Mouse (Mus musculus): ENCODE data around the gene Zfp646. TPM values are rescaled to one million over a fixed set of nuclear protein-coding genes. Genes with fewer than 3 reads are reported as not detected.
"Not testable (repeated sequence)": the region's sequence is repeated elsewhere in the genome, so short reads cannot be mapped to it uniquely, and the experiment has no call there.

Zfp646 gene
- polyA plus RNA-seq, 1 experiment from 2014 or later: 16.3 TPM

DNA sequence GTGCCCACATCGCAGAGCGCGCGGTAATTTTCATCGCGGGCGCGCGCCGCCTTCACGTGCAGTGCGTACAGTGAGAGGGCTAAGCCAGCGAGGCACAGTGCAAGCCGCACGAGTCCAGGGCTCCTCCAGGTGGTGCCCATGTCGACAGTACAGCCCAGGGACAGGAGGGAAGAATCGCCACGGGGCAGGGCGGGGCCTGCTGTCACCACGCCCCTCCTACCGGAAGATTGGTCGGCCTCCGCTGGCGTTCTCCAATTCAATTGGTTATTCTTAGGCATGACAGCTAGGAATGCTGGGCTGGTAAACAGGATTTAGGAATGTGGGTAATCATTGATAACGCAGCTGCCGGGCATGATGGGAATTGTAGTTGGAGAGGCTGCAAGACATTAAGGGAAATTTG is 19.4 kb downstream of the Zfp646 start, which contains the start of the genes Gm21974 and Vkorc1:
Gene Gm21974, minus strand, starts transcription at position 13 of the 400 bp plus-strand sequence.
Gene Vkorc1, minus strand, starts transcription at position 176 of the 400 bp plus-strand sequence.
- H3K79me2 ChIP-seq (ENCODE audit: inconsistent target): no peaks in the 10 kb centered on the region
- under 1% methylated on average over 26 of the region's 26 CpGs for WGBS (ENCODE audit: missing documents)
- peak within 1 kb of the TSS; percentile 58 for H3K4me3 ChIP-seq (ENCODE audit: inconsistent target)
- no peaks in the 10 kb centered on the region; the same call in 1 of the 2 replicates for H3K36me3 ChIP-seq (ENCODE audit: inconsistent target)
- 0 out of 2 replicates have a peak within 1 kb of the TSS, but pooled peaks have one; percentile 12 for H3K27ac ChIP-seq

DNA sequence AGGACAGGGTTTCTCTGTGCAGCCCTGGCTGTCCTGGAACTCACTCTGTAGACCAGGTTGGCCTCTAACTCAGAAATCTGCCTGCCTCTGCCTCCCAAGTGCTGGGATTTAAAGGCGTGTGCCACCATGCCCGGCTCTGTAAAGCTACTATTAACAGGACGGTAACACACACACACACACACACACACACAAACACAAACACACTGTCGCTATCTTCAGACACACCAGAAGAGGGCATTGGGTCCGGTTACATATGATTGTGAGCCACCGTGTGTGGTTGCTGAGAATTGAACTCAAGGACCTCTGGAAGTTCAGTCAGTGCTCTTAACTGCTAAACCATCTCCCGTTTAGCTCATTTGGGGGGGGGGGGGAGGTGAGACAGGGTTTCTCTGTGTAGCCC is 19.9 kb downstream of the Zfp646 start:
- WGBS (ENCODE audit: missing documents): 67% methylated on average over 6 of the region's 7 CpGs
- H3K79me2 ChIP-seq (ENCODE audit: inconsistent target); H3K27ac ChIP-seq; H3K36me3 ChIP-seq (ENCODE audit: inconsistent target): not testable (repeated sequence)
- H3K4me3 ChIP-seq (ENCODE audit: inconsistent target): peak overlapping the region; percentile 58

DNA sequence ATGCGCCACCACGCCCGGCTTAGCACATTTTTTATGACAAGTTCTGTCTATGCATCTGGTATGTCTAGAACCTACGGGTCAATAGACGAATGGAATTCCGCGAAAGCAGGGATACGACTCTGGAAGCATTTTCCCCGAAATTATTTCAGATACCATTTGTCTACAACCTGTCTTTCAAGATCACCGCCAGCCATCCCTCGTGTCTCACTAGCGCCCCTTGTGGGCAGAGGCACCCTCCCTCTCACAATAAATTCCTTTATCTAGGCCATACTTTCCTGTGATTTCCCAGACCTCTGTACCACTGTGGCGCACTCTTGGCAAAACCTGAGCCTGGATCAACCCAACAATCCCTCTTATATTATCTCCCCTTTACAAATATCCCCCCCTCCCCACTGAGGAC is 20.4 kb downstream of the Zfp646 start:
- WGBS (ENCODE audit: missing documents): 75% methylated on average over 11 of the region's 13 CpGs
- Histone ChIP-seq H3K36me3 (ENCODE audit: inconsistent target) (no peaks in the 10 kb centered on the region; the same call in 1 of the 2 replicates), H3K27ac (no peak overlapping the region), H3K4me3 (ENCODE audit: inconsistent target) (no peak overlapping the region), H3K79me2 (ENCODE audit: inconsistent target) (no peaks in the 10 kb centered on the region)

DNA sequence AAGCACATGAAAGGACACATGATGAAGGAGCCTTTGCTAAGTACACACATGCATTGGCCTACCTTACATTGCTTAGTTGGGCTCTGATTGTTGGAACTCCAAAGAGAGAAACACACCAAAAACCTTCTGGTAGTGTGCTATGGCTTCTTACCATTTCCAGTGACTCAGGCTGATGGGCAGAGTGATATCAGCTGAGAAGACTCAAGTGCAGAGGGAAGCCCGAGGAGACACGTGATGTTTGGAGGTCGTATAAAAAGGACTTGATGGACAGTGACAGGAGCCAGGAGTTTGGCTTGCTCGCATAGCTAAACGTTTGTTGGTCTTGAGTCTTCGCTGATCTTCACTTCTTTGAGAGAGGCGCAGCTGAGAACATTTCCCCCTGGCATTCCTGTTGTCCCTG is 21.5 kb downstream of the Zfp646 start:
- 98% methylated on average over 7 of the region's 7 CpGs for WGBS (ENCODE audit: missing documents)
- no peak overlapping the region for H3K4me3 ChIP-seq (ENCODE audit: inconsistent target)
- H3K79me2 ChIP-seq (ENCODE audit: inconsistent target): no peaks in the 10 kb centered on the region
- no peak overlapping the region for H3K27ac ChIP-seq
- no peaks in the 10 kb centered on the region; the same call in 1 of the 2 replicates for H3K36me3 ChIP-seq (ENCODE audit: inconsistent target)

DNA sequence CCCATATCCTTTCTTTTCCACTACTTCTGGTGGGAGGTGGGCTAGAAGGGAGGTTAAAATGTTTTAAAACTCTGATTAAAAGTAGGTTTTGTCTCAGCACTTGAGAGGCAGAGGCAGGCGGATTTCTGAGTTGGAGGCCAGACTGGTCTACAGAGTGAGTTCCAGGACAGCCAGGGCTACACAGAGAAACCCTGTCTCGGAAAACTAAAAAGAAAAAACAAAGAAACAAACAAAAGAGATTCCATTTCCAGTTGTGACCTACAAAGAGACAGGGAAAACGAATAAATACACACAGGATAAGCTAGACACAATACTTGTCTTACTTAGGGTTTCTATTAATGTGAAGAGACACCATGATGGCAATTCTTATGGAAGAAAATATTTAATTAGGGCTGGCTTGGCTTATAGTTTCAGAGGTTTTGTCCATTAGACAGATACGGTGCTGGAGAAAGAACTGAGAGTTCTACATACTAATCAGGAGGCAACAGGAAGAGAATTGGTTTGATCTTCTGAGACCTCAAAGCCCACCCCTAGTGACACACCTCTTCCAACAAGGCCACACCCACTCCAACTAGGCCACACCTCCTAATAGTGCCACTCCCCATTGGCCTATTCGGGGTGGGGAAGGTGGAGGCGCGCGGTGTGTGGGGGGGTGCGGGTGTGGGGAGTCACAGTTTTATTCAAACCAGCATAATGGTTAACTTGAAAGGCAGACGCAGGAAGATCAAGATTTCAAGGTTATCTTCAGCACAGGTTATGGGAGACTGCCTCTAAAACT is 22.3 kb downstream of the Zfp646 start:
- H3K79me2 ChIP-seq (ENCODE audit: inconsistent target): no peaks in the 10 kb centered on the region
- H3K36me3 ChIP-seq (ENCODE audit: inconsistent target): no peaks in the 10 kb centered on the region
- no peak overlapping the region for H3K27ac ChIP-seq
- H3K4me3 ChIP-seq (ENCODE audit: inconsistent target): no peak overlapping the region
- WGBS (ENCODE audit: missing documents): 72% methylated on average over 9 of the region's 10 CpGs

DNA sequence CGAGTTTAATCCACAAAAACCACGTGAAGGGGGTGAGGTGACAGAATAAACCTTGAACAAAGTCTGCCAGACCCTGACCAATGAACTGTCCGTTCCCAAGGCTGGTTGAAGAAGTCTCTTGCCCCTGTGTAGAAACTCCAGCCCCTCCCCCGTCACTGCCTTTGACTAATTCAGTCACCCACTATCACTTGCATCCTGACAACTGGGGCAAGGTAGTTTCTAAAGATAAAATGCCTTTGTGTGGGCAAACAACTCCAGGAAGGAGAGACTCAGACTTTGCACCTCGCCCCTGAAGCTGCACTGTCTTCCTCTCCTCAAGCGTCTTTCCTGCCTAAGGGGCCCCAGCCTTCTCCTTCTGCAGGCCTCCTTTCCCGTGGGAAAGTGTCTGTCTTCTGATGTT is 24.0 kb downstream of the Zfp646 start:
- no peak overlapping the region for H3K4me3 ChIP-seq (ENCODE audit: inconsistent target)
- 63% methylated on average over 7 of the region's 7 CpGs for WGBS (ENCODE audit: missing documents)
- no peak overlapping the region for H3K27ac ChIP-seq
- H3K36me3 ChIP-seq (ENCODE audit: inconsistent target): no peaks in the 10 kb centered on the region
- H3K79me2 ChIP-seq (ENCODE audit: inconsistent target): peaks cover 8% of the 10 kb centered on the region; the same call in 1 of the 2 replicates

DNA sequence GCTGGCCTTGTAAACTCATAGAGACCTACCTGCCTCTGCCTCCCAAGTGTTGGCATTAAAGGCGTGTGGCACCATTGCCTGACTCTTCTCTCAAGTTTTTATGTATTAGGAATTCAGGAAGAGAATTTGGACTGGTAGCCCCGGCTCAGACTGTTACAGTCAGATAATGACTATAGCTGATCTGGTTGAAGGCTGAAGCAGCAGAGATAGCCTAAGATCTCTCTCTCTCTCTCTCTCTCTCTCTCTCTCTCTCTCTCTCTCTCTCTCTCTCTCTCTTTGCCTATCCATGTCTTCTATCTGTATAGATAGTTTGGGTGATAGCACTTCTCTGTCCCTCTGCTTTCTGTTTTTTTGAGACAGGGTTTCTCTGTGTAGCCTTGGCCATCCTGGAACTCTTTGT is 25.8 kb downstream of the Zfp646 start:
- Histone ChIP-seq H3K36me3 (ENCODE audit: inconsistent target) (peaks cover 8% of the 10 kb centered on the region), H3K27ac (no peak overlapping the region), H3K79me2 (ENCODE audit: inconsistent target) (peaks cover 8% of the 10 kb centered on the region; the same call in 1 of the 2 replicates), H3K4me3 (ENCODE audit: inconsistent target) (no peak overlapping the region)
- WGBS (ENCODE audit: missing documents): 89% methylated on average over 2 of the region's 2 CpGs

DNA sequence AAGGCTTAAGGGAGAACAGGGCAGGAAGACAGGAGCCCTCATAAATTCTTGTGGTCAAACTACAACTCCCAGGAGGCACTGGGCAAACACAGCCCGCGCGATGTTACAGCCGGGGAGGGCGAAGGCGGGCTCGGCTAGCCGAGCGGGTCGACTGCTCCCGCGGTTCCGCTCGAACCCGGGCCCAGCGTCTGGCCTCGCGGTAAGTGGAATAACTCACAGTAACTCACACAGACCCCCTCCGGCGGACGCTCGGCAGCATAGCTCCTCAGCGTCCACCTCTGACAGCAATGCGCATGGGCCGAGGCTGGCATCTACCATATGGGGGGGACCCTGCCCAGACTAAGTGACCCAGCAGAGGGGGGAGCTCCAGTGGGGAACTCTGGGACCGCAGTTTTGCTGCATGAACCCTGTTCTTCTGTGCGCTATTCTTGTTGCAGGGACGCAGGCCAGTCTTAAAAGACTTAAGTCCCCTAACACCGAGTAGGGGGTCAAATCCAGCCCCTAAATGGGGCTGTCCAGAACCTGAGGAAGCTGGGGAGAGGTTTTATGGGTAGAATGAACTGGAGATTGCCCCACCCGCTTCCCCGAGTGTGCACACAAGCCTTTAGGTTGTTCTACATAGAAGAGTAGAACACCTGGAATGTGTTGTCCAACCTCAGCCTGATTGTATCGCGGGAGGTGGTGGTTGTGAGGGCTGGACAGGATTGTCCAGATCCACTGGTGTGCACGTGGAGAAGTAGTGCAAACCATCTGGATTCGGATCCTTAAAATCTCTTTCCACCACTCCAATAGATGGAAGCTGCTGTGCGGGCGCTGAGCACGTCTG is 28.2 kb downstream of the Zfp646 start, which contains the start of gene Bckdk:
Gene Bckdk, plus strand, starts transcription at position 112 of the 826 bp plus-strand sequence.
- peak within 1 kb of the TSS; percentile 92 for H3K4me3 ChIP-seq (ENCODE audit: inconsistent target)
- 7% methylated on average over 37 of the region's 38 CpGs for WGBS (ENCODE audit: missing documents)
- peak within 1 kb of the TSS; percentile 69 for H3K27ac ChIP-seq
- H3K36me3 ChIP-seq (ENCODE audit: inconsistent target): peaks cover 31% of the 10 kb centered on the region
- H3K79me2 ChIP-seq (ENCODE audit: inconsistent target): peaks cover 8% of the 10 kb centered on the region; the same call in 1 of the 2 replicates

DNA sequence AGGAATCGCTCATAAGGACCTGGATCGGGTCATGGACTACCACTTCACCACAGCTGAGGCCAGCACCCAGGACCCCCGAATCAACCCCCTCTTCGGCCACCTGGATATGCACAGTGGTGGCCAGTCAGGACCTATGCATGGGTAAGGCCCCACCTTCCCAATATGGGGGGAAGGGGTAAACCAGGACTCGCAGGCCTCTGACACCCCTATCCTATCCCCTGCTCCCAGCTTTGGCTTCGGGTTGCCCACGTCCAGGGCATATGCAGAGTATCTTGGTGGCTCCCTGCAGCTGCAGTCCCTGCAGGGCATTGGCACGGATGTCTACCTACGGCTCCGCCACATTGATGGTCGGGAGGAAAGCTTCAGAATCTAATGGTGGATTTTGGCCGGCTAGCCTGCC is 31.9 kb downstream of the Zfp646 start:
- no peak overlapping the region for H3K4me3 ChIP-seq (ENCODE audit: inconsistent target)
- H3K36me3 ChIP-seq (ENCODE audit: inconsistent target): peaks cover 31% of the 10 kb centered on the region
- peaks cover 13% of the 10 kb centered on the region for H3K79me2 ChIP-seq (ENCODE audit: inconsistent target)
- WGBS (ENCODE audit: missing documents): 95% methylated on average over 12 of the region's 12 CpGs
- no peak overlapping the region for H3K27ac ChIP-seq

DNA sequence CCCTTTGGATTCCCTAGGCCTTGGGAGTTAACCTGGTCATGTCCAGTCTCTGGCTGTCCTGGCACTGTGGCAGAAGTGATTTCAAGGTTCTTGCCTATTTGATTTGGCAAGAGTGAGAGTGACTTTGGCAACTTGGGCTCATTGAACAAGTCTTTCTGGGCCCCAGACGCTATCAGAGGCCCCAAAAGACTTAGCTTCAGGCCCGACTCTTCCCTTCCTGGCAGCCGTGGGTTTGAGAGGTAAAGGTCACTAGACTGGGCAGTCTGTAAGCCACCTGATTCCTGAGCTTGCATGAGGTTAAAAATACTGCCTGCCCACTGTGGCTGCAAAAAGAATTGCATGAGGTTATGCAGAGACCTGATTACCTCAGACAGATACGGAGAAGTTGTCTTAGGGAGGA is 32.6 kb downstream of the Zfp646 start:
- no peak overlapping the region for H3K4me3 ChIP-seq (ENCODE audit: inconsistent target)
- H3K27ac ChIP-seq: no peak overlapping the region
- peaks cover 31% of the 10 kb centered on the region for H3K36me3 ChIP-seq (ENCODE audit: inconsistent target)
- H3K79me2 ChIP-seq (ENCODE audit: inconsistent target): peaks cover 20% of the 10 kb centered on the region
- WGBS (ENCODE audit: missing documents): 95% methylated on average over 4 of the region's 4 CpGs

DNA sequence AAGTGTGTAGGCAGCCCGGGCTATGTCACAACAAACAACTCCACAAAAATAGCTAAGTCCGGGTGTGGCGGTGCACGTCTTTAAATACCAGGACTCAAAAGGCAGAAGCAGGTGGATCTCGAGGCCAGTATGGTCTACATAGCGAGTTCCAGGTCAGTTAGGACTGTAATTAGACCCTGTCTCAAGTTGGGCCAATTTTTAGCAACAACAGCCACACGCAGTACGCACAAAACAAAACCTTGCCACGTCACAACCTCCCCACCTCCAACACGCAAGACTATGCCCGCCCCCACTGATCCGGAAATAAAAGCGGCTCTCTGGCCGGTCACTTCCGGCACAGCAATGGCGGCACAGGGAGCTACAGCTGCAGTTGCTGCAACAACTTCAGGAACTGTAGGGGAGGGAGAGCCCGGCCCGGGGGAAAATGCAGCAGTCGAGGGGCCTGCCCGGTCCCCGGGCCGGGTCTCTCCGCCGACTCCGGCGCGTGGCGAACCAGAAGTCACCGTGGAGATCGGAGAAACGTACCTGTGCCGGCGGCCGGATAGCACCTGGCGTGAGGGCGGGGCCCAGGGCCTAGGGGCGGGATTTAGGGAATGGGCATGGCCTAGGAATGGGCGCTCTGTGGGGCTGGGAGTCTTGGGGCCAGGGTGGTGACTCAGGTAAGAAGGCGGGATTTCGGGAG is 36.3 kb downstream of the Zfp646 start, which contains the start of gene Kat8:
Gene Kat8, plus strand, starts transcription at position 327 of the 682 bp plus-strand sequence.
- Histone ChIP-seq H3K79me2 (ENCODE audit: inconsistent target) (peaks cover 12% of the 10 kb centered on the region), H3K27ac (peak within 1 kb of the TSS; percentile 55), H3K36me3 (ENCODE audit: inconsistent target) (peaks cover 22% of the 10 kb centered on the region), H3K4me3 (ENCODE audit: inconsistent target) (peak within 1 kb of the TSS; percentile 83)
- 2% methylated on average over 37 of the region's 40 CpGs for WGBS (ENCODE audit: missing documents)

DNA sequence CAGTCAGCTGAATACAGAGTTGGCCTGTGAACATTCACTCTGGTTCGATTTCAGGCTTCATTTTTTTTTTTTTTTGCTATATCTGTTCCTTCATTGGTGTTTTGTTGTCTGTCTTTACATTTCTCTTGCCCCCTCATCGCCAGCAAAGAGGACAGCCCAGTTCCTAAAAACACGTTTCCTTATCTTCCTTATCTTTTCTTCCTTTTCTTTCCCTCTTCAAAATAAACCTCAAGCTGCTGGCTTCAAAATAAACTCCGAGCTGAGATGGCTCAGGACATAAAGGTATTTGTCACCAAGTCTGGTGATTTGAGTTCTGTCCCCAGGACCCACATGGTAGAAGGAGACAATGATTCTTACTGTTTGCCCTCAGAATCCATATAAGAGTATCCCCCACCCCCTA is 36.9 kb downstream of the Zfp646 start:
- Histone ChIP-seq H3K4me3 (ENCODE audit: inconsistent target) (peak overlapping the region; percentile 83), H3K79me2 (ENCODE audit: inconsistent target) (peaks cover 12% of the 10 kb centered on the region), H3K36me3 (ENCODE audit: inconsistent target) (peaks cover 19% of the 10 kb centered on the region), H3K27ac (peak overlapping the region; percentile 55; the same call in 1 of the 2 replicates)
- WGBS (ENCODE audit: missing documents): 7% methylated on average over 4 of the region's 4 CpGs

DNA sequence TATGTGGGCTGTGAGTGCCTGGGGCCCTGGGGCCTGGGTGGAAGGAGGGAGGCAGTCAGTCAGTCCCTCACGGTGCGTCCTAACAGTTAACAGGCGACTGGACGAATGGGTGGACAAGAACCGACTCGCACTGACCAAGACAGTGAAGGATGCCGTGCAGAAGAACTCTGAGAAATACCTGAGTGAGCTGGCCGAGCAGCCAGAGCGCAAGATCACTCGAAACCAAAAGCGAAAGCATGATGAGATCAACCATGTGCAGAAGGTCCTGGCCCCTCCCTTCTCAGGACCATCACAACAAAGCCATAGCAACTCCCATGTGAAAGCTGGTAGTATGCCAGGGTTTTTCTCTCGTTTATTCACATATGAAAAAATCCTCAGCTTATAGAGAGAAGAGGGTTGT is 39.3 kb downstream of the Zfp646 start:
- 79% methylated on average over 12 of the region's 12 CpGs for WGBS (ENCODE audit: missing documents)
- H3K36me3 ChIP-seq (ENCODE audit: inconsistent target): peaks cover 9% of the 10 kb centered on the region
- peaks cover 12% of the 10 kb centered on the region for H3K79me2 ChIP-seq (ENCODE audit: inconsistent target)
- no peak overlapping the region for H3K4me3 ChIP-seq (ENCODE audit: inconsistent target)
- no peak overlapping the region for H3K27ac ChIP-seq

DNA sequence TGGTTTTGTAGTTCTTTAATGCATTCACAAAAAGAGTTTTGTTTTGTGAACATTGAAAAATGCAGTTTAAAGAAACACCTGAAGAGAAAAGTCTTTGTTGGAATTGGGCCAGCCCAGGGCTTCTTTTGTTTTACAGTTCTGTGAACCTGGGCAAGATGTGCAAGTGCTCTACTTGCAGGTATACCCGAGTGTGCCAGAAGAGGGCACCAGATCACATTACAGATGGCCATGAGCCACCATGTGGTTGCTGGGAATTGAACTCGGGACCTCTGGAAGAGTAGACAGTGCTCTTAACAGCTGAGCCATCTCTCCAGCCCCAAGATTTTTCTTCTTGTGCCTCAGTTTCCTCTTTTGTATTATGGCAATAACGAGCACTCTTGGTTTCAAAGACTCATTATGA is 42.2 kb downstream of the Zfp646 start:
- WGBS (ENCODE audit: missing documents): 58% methylated on average over 3 of the region's 3 CpGs
- Histone ChIP-seq H3K4me3 (ENCODE audit: inconsistent target) (no peak overlapping the region), H3K79me2 (ENCODE audit: inconsistent target) (peaks cover 4% of the 10 kb centered on the region), H3K27ac (no peak overlapping the region), H3K36me3 (ENCODE audit: inconsistent target) (peaks cover 9% of the 10 kb centered on the region)

All from macrophage (primary cell).